Mouse (Mus musculus): Measurements from ENCODE around the gene Krtap14. TPM values are rescaled to one million over a fixed set of nuclear protein-coding genes. Genes with fewer than 3 reads are reported as not detected.
A peak's percentile ranks its signal among the peaks of the same experiment; 100 is the strongest.

Gene Krtap14
- total RNA-seq (2017) = not detected in 2 replicates

- no peak for ATAC-seq (replicated peaks; ENCODE audit: low read depth, poor library complexity, severe bottlenecking)
These were observed at the start of gene Krtap14 for GRCm38 (mm10) chr16:88826095-88826652. Gene Krtap14 (minus strand): TSS chr16:88826145.

- ATAC-seq (replicated peaks; ENCODE audit: low read depth, poor library complexity, severe bottlenecking) = no peak
These were observed 48.2 kb upstream of the Krtap14 start, which contains the start of gene Krtap19-2 for GRCm38 (mm10) chr16:88874169-88874568. Gene Krtap19-2 (minus strand): TSS chr16:88874269.

- ATAC-seq (replicated peaks; ENCODE audit: low read depth, poor library complexity, severe bottlenecking) = no peak
These were observed 43.4 kb upstream of the Krtap14 start, which contains the start of gene Krtap19-1 for GRCm38 (mm10) chr16:88869311-88869710. Gene Krtap19-1 (minus strand): TSS chr16:88869411.

DNA sequence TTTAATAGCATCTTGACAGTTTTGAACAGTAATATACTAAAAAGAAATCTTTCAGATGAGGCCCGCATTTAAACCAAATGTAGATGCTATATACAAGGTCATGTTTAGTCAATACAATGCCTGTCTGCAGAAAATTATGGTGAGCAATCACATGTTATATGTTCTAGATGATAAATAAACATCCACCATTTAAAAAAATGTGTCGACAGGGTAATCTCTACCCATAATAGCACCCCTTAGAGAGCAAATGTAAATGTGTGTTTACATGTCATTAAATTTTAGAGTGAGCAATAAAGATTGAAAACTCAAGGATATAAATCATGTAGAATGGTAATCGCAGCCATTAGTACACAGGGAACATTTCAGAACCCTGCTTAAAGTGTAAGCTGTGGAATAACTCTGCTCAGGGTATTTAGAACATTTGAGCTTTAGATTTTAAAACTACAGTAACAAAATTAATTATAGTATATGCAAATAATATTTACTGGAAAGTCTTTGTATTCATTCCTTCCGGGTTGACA, 39.0 kb upstream of the Krtap14 start:
- ATAC-seq (replicated peaks; ENCODE audit: low read depth, poor library complexity, severe bottlenecking) = no peak

DNA sequence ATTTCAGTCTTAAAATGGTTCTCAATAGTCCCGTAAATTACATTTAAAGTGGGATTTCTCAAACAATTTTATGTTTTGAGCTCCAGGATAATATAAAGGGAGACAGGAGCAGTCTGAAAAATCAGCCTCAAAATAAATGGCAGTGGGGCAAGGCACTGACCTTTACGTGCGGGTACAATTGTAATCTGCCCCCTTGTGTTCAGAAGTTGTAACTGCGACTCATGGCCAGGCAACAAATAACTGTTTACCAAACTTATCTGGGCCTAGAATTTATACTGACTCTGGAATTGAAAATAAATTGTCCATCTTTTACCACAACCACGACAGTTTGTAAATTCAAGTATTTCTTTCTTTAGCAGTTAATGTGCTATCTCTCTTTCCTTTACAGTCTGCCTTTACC, 25.5 kb upstream of the Krtap14 start:
- peak; percentile 68; the same call in 1 of the 2 replicates for ATAC-seq (replicated peaks; ENCODE audit: low read depth, poor library complexity, severe bottlenecking)

DNA sequence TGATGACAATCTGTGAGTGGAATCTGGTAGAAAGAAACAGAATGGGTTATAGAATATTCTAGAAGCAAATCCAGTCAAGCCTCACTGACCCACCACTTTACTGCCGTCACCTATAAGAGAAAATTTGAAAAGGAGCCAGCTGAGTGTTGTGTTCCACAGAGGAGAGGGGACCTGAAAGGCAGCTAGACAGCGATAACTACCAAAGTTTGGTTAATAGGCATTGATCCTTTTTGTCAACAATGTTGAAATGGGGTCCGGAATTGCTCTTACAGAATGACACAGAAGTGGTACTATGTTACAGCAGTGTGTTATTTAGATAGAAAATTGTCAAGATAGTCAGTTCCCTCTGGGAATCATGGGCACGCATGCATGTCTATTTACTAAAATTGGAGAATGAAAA, 22.6 kb upstream of the Krtap14 start:
- no peak for ATAC-seq (replicated peaks; ENCODE audit: low read depth, poor library complexity, severe bottlenecking)

DNA sequence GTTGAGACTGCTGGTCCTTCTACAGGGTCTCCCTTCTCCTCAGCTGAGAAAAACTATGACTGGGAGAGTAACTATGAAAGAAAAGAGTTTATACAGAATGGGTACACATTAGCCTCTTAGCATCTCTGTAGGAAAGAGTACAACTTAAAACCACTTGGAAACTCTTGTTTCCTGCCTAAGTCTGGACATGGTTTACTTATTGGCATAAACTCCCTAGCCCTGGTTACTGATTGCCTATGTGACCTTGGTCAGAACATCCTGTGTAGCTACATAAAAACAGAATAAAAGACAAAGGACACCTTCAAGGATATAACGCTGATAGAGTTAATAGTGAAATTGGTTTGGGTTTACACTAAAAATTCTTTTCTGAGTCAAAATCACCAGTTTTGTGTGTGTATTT, 21.4 kb upstream of the Krtap14 start:
- no peak for ATAC-seq (replicated peaks; ENCODE audit: low read depth, poor library complexity, severe bottlenecking)

DNA sequence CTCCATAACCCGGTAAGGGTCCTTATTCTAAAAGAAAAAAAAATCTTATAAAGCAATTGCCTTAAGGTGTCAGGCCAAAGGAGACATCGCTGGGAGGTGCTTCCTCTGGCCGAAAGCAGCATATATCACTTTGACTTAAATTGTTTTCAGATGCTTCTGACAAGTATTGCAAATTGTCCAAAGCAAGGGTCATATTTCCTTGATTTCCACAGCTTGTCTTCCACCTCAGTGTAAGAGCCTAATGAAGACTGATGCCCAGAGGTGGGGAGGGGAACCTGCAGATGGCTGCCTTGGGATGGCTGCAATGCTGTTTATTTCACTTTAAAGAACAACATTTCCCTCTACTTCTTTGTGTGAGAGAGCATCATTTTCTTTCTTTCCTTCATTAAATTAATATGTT, 1.0 kb upstream of the Krtap14 start:
- no peak for ATAC-seq (replicated peaks; ENCODE audit: low read depth, poor library complexity, severe bottlenecking)

- 0 out of 2 replicates have a peak, but pooled peaks have one; percentile 45 for ATAC-seq (replicated peaks; ENCODE audit: low read depth, poor library complexity, severe bottlenecking)
These were observed 2.2 kb downstream of the Krtap14 start for GRCm38 (mm10) chr16:88823736-88824135.

- ATAC-seq (replicated peaks; ENCODE audit: low read depth, poor library complexity, severe bottlenecking) = no peak
These were observed 5.9 kb downstream of the Krtap14 start, which contains the start of gene Krtap15 for GRCm38 (mm10) chr16:88820066-88820465. Gene Krtap15 (plus strand): TSS chr16:88820215.

- ATAC-seq (replicated peaks; ENCODE audit: low read depth, poor library complexity, severe bottlenecking) = no peak
These were observed 14.1 kb downstream of the Krtap14 start, which contains the start of gene Gm20741 for GRCm38 (mm10) chr16:88811827-88812226. Gene Gm20741 (minus strand): TSS chr16:88812220.

DNA sequence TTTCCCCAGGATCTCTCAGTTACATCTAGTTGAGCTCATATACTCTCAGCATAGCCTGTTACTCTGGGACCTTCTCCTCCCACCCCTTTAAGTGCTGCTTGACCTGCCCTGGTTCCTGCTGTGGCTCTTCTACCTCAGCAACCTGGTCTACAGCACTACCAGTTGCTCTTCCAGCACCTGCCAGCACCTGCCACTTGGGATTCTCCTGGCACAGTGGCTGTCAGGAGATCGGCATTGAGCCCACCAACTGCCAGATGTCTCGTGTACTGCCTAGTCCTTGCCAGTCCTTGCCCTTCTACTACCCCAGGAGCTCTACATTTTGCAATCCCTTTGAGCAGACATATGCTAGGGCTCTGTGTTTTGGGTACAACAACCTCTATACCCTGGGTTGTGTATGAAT, 39.2 kb downstream of the Krtap14 start:
- ATAC-seq (replicated peaks; ENCODE audit: low read depth, poor library complexity, severe bottlenecking) = no peak

DNA sequence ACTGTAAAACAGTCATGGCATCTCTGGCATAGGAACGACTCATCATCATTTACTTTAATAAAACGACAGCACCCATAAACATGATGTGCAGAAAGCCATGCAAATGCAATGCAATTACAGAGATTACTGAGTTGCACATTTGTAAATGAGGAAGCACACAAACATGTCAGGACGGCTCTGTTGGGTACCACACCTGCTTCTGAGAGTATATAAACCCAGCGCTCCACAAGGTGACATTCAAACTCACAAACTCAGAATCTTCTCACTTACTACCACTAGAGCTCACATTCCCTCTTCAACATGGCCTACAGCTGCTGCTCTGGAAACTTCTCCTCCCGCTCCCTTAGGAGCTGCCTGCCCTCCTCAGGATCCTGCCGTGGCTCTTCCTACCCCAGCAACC, 48.3 kb downstream of the Krtap14 start, which contains the start of gene Gm5965:
Gm5965 (plus strand) TSS at position 301 of the 400 bp plus-strand sequence.
- ATAC-seq (replicated peaks; ENCODE audit: low read depth, poor library complexity, severe bottlenecking) = no peak

DNA sequence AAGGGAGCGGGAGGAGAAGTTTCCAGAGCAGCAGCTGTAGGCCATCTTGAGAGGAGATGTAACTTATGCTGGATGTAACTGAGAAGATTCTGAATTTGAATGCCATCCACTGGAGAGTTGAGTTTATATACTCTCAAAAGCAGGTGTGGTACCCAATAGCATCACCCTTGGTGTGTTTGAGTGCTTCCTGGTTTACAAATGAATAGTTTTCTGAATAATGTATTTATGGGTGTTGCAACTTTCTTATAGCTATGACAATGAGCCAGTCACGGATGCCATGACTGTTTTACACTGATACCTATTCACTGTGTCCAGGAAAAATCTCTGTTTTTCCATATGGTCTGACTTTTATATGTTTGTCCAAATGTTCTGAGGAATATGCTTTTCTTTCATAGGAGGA, 51.8 kb downstream of the Krtap14 start, which contains the start of gene 2310057N15Rik:
2310057N15Rik (minus strand) TSS at position 101 of the 400 bp plus-strand sequence.
- no peak for ATAC-seq (replicated peaks; ENCODE audit: low read depth, poor library complexity, severe bottlenecking)

Other genes with a start within 250 kb of the Krtap14 start
- not detected in 2 replicates for gene Krtap24-1, start 213.9 kb downstream of the Krtap14 start, total RNA-seq (2017)
- not detected in 2 replicates for gene 2310079G19Rik, start 198.5 kb downstream of the Krtap14 start, total RNA-seq (2017)
- gene Krtap26-1, start 178.3 kb downstream of the Krtap14 start, total RNA-seq (2017) = not detected in 2 replicates
- not detected in 2 replicates for gene Krtap27-1, start 154.5 kb downstream of the Krtap14 start, total RNA-seq (2017)
- not detected in 2 replicates for gene 2310061N02Rik, start 118.2 kb downstream of the Krtap14 start, total RNA-seq (2017)
- not detected in 2 replicates for gene Krtap13-1, start 97.3 kb downstream of the Krtap14 start, total RNA-seq (2017)
- gene Krtap13, start 74.5 kb downstream of the Krtap14 start, total RNA-seq (2017) = not detected in 2 replicates
- gene 2310034C09Rik, start 67.3 kb downstream of the Krtap14 start, total RNA-seq (2017) = not detected in 2 replicates
- not detected in 2 replicates for gene 2310057N15Rik, start 51.9 kb downstream of the Krtap14 start, total RNA-seq (2017)
- gene Gm5965, start 48.2 kb downstream of the Krtap14 start, total RNA-seq (2017) = not detected in 2 replicates
- not detected in 2 replicates for gene Gm20741, start 13.9 kb downstream of the Krtap14 start, total RNA-seq (2017)
- not detected in 2 replicates for gene Krtap15, start 5.9 kb downstream of the Krtap14 start, total RNA-seq (2017)
- not detected in 2 replicates for gene Krtap19-1, start 43.3 kb upstream of the Krtap14 start, total RNA-seq (2017)
- gene Krtap19-2, start 48.1 kb upstream of the Krtap14 start, total RNA-seq (2017) = not detected in 2 replicates
- gene Krtap19-3, start 51.9 kb upstream of the Krtap14 start, total RNA-seq (2017) = not detected in 2 replicates
- gene Krtap19-4, start 58.9 kb upstream of the Krtap14 start, total RNA-seq (2017) = not detected in 2 replicates
- gene Krtap19-5, start 70.3 kb upstream of the Krtap14 start, total RNA-seq (2017) = not detected in 2 replicates
- not detected in 2 replicates for gene Krtap19-9b, start 106.1 kb upstream of the Krtap14 start, total RNA-seq (2017)
- gene Krtap16-3, start 136.7 kb upstream of the Krtap14 start, total RNA-seq (2017) = not detected in 2 replicates
- gene Krtap22-2, start 184.6 kb upstream of the Krtap14 start, total RNA-seq (2017) = not detected in 2 replicates
- gene Gm10229, start 189.1 kb upstream of the Krtap14 start, total RNA-seq (2017) = not detected in 2 replicates
- gene Krtap6-1, start 205.6 kb upstream of the Krtap14 start, total RNA-seq (2017) = not detected in 2 replicates
- not detected in 2 replicates for gene Gm10228, start 215.3 kb upstream of the Krtap14 start, total RNA-seq (2017)
- not detected in 2 replicates for gene Krtap6-5, start 221.7 kb upstream of the Krtap14 start, total RNA-seq (2017)
- gene 1110025L11Rik, start 237.9 kb upstream of the Krtap14 start, total RNA-seq (2017) = not detected in 2 replicates